8 mouse cellular contexts compared by ENCODE assay signal in genomic region chr10:13500473-13500872, GRCm38 (mm10). TPM values are rescaled to one million over a fixed set of nuclear protein-coding genes. Genes with fewer than 3 reads are reported as not detected.
DNase-seq lines count a peak whose midpoint lies in the region; ATAC-seq and TF ChIP-seq lines count a peak whose summit lies in the region.

No protein-coding gene starts in this region.

- H3K9ac ChIP-seq in heart, embryonic 13.5 days = peak overlapping the region; percentile 80
- H3K9ac ChIP-seq in lung, embryonic 15.5 days = no peak overlapping the region
- peak overlapping the region; percentile 66 for H3K9ac ChIP-seq in stomach, postnatal 0 days (ENCODE audit: low read length)

- no peak for TF ChIP-seq POLR2A in bone marrow, adult 2 months (IDR thresholded peaks at IDR 0.05; ENCODE audit: borderline replicate concordance, control insufficient read depth, low read depth, low read length)

- H3K27me3 ChIP-seq in heart, embryonic 13.5 days (replicated peaks) = no peaks in the 10 kb centered on the region
- H3K27me3 ChIP-seq in lung, embryonic 15.5 days = no peaks in the 10 kb centered on the region
- H3K27me3 ChIP-seq in stomach, postnatal 0 days (ENCODE audit: control insufficient read depth, insufficient read depth, low read length) = no peaks in the 10 kb centered on the region

- no peak for TF ChIP-seq CTCF in bone marrow, adult 2 months (IDR thresholded peaks at IDR 0.05; ENCODE audit: control insufficient read depth, insufficient read depth, low read length)
- TF ChIP-seq CTCF in stomach, postnatal 0 days (IDR thresholded peaks at IDR 0.05; ENCODE audit: low read depth) = no peak

- intact Hi-C loops in heart, postnatal 14 days (cut with DNase I) = no loop called here

- no peaks in the 10 kb centered on the region for H3K9me3 ChIP-seq in heart, embryonic 13.5 days
- no peaks in the 10 kb centered on the region for H3K9me3 ChIP-seq in lung, embryonic 15.5 days
- no peaks in the 10 kb centered on the region for H3K9me3 ChIP-seq in stomach, postnatal 0 days (ENCODE audit: control insufficient read depth, low read length)

- DNase-seq in heart, postnatal 14 days = no peak
- peak; percentile 15 for DNase-seq in heart, postnatal 4 days
- DNase-seq in stomach, postnatal 0 days (ENCODE audit: low spot score) = no peak
- no peak for DNase-seq in retina, embryonic 14.5 days (ENCODE audit: low spot score)
- DNase-seq in right cerebral cortex, adult 2 months (ENCODE audit: low spot score in 2 of 2) = no peak

- peaks cover 23% of the 10 kb centered on the region for H3K36me3 ChIP-seq in heart, embryonic 13.5 days
- no peaks in the 10 kb centered on the region for H3K36me3 ChIP-seq in lung, embryonic 15.5 days
- no peaks in the 10 kb centered on the region; the same call in 1 of the 2 replicates for H3K36me3 ChIP-seq in stomach, postnatal 0 days (ENCODE audit: control insufficient read depth, insufficient read depth, low read length)

- H3K27ac ChIP-seq in heart, embryonic 13.5 days (replicated peaks) = peak overlapping the region; percentile 36
- H3K27ac ChIP-seq in bone marrow, adult 2 months (ENCODE audit: control insufficient read depth, insufficient read depth, low read depth, low read length, poor library complexity) = peak overlapping the region; percentile 70
- H3K27ac ChIP-seq in lung, embryonic 15.5 days = peak overlapping the region; percentile 60
- peak overlapping the region; percentile 45; the same call in 1 of the 2 replicates for H3K27ac ChIP-seq in stomach, postnatal 0 days (replicated peaks)

- no peak for TF ChIP-seq EP300 in stomach, postnatal 0 days (optimal IDR thresholded peaks at IDR 0.05)

- H3K4me2 ChIP-seq in heart, embryonic 13.5 days = peak overlapping the region; percentile 88
- peak overlapping the region; percentile 87 for H3K4me2 ChIP-seq in lung, embryonic 15.5 days
- H3K4me2 ChIP-seq in stomach, postnatal 0 days (replicated peaks; ENCODE audit: low read depth) = peak overlapping the region; percentile 74

- no peak for ATAC-seq in heart, embryonic 13.5 days (ENCODE audit: extremely low read depth, insufficient number of reproducible peaks, low FRiP score, low TSS enrichment)
- no peak for ATAC-seq in lung, embryonic 15.5 days (ENCODE audit: borderline replicate concordance, extremely low read depth, low FRiP score, low TSS enrichment)
- 0 out of 2 replicates have a peak, but pooled peaks have one; percentile 1 for ATAC-seq in stomach, postnatal 0 days (ENCODE audit: low FRiP score, low TSS enrichment)

- WGBS in heart, embryonic 13.5 days = 47% methylated on average over 9 of the region's 9 CpGs
- 10% methylated on average over 9 of the region's 9 CpGs for WGBS in bone marrow, adult 2 months
- WGBS in lung, embryonic 15.5 days = 42% methylated on average over 9 of the region's 9 CpGs
- WGBS in stomach, postnatal 0 days = 45% methylated on average over 9 of the region's 9 CpGs

- peaks cover 32% of the 10 kb centered on the region for H3K4me1 ChIP-seq in heart, embryonic 13.5 days
- no peaks in the 10 kb centered on the region; the same call in 1 of the 2 replicates for H3K4me1 ChIP-seq in bone marrow, adult 2 months (ENCODE audit: control insufficient read depth, insufficient read depth, low read length)
- peaks cover 6% of the 10 kb centered on the region; the same call in 1 of the 2 replicates for H3K4me1 ChIP-seq in lung, embryonic 15.5 days
- 0 out of 2 replicates have a peak, but pooled peaks cover 3% of the 10 kb centered on the region for H3K4me1 ChIP-seq in stomach, postnatal 0 days (replicated peaks; ENCODE audit: control insufficient read depth, insufficient read depth)

- H3K4me3 ChIP-seq in heart, embryonic 13.5 days = peak overlapping the region; percentile 65
- H3K4me3 ChIP-seq in bone marrow, adult 2 months (replicated peaks; ENCODE audit: control insufficient read depth, low read depth, low read length) = peak overlapping the region; percentile 83
- peak overlapping the region; percentile 66 for H3K4me3 ChIP-seq in lung, embryonic 15.5 days
- peak overlapping the region; percentile 65 for H3K4me3 ChIP-seq in stomach, postnatal 0 days (ENCODE audit: low read depth, low read length)

RNA-seq across cellular contexts. Expression of gene Fuca2, which starts 1.1 kb away (rescaled TPM):
- 62.3 and 70.5 TPM in 2 replicates for polyA plus RNA-seq in heart, embryonic 13.5 days (2015; fragmentation: Nextera tagmentation; extraction: Ambion mirVana)
- total RNA-seq in heart, postnatal 14 days (2021) = 100 to 1,000 TPM; 327 to 370 TPM
- 31.0 and 44.9 TPM in 2 replicates for polyA plus RNA-seq in bone marrow, adult 2 months (2011; ENCODE audit: insufficient read depth, insufficient read length, low replicate concordance, missing spikeins)
- total RNA-seq in heart, postnatal 4 days (2021) = 100 to 1,000 TPM; 261 to 315 TPM
- polyA plus RNA-seq in lung, embryonic 15.5 days (2015; fragmentation: Nextera tagmentation; extraction: Ambion mirVana) = 67.8 and 70.1 TPM in 2 replicates
- 97.3 and 100 TPM in 2 replicates for polyA plus RNA-seq in stomach, postnatal 0 days (2015; fragmentation: Nextera tagmentation; extraction: Ambion mirVana)

RNA-seq across cellular contexts. Expression of gene Phactr2, which starts 26.3 kb away (rescaled TPM):
- 50.1 and 52.5 TPM in 2 replicates for polyA plus RNA-seq in heart, embryonic 13.5 days (2015; fragmentation: Nextera tagmentation; extraction: Ambion mirVana)
- 10 to 100 TPM; 48.0 to 55.1 TPM for total RNA-seq in heart, postnatal 14 days (2021)
- polyA plus RNA-seq in bone marrow, adult 2 months (2011; ENCODE audit: insufficient read depth, insufficient read length, low replicate concordance, missing spikeins) = 7.5 and 12.8 TPM in 2 replicates
- 10 to 100 TPM; 78.3 to 79.5 TPM for total RNA-seq in heart, postnatal 4 days (2021)
- 33.3 and 33.7 TPM in 2 replicates for polyA plus RNA-seq in lung, embryonic 15.5 days (2015; fragmentation: Nextera tagmentation; extraction: Ambion mirVana)
- 16.8 and 19.6 TPM in 2 replicates for polyA plus RNA-seq in stomach, postnatal 0 days (2015; fragmentation: Nextera tagmentation; extraction: Ambion mirVana)

RNA-seq across cellular contexts. Expression of gene Adat2, which starts 52.2 kb away (rescaled TPM):
- 2.6 and 2.7 TPM in 2 replicates for polyA plus RNA-seq in heart, embryonic 13.5 days (2015; fragmentation: Nextera tagmentation; extraction: Ambion mirVana)
- 1 to 10 TPM; 2.3 to 2.6 TPM for total RNA-seq in heart, postnatal 14 days (2021)
- polyA plus RNA-seq in bone marrow, adult 2 months (2011; ENCODE audit: insufficient read depth, insufficient read length, low replicate concordance, missing spikeins) = 2.8 and 4.9 TPM in 2 replicates
- total RNA-seq in heart, postnatal 4 days (2021) = 1 to 10 TPM; 4.3 to 5.0 TPM
- 4.2 and 4.8 TPM in 2 replicates for polyA plus RNA-seq in lung, embryonic 15.5 days (2015; fragmentation: Nextera tagmentation; extraction: Ambion mirVana)
- polyA plus RNA-seq in stomach, postnatal 0 days (2015; fragmentation: Nextera tagmentation; extraction: Ambion mirVana) = 3.9 and 4.3 TPM in 2 replicates

RNA-seq across cellular contexts. Expression of gene Pex3, which starts 52.5 kb away (rescaled TPM):
- 15.6 and 20.1 TPM in 2 replicates for polyA plus RNA-seq in heart, embryonic 13.5 days (2015; fragmentation: Nextera tagmentation; extraction: Ambion mirVana)
- total RNA-seq in heart, postnatal 14 days (2021) = 10 to 100 TPM; 16.5 to 19.2 TPM
- polyA plus RNA-seq in bone marrow, adult 2 months (2011; ENCODE audit: insufficient read depth, insufficient read length, low replicate concordance, missing spikeins) = 6.0 and 6.8 TPM in 2 replicates
- total RNA-seq in heart, postnatal 4 days (2021) = 10 to 100 TPM; 25.1 to 27.7 TPM
- polyA plus RNA-seq in lung, embryonic 15.5 days (2015; fragmentation: Nextera tagmentation; extraction: Ambion mirVana) = 20.2 and 23.4 TPM in 2 replicates
- 20.8 and 22.2 TPM in 2 replicates for polyA plus RNA-seq in stomach, postnatal 0 days (2015; fragmentation: Nextera tagmentation; extraction: Ambion mirVana)
